Mouse (Mus musculus) limb, embryonic 14.5 days (tissue): Measurements from ENCODE around the gene Dnm2. TPM values are rescaled to one million over a fixed set of nuclear protein-coding genes. Genes with fewer than 3 reads are reported as not detected.
A peak's percentile ranks its signal among the peaks of the same experiment; 100 is the strongest.

ENCODE experiments used
- ATAC-seq: fragments of 200-750 bp; cut with Nextera tagmentation; 2 replicates; pipeline ENCODE4 v1.8.0; 2017; ENCODE audit warnings: low read depth, moderate number of reproducible peaks, moderate TSS enrichment; ENCODE audit not compliant: low FRiP score
- DNase-seq: peaks from one replicate; pipeline ENCODE4 v3.0.0-alpha.2; 2015; ENCODE audit warnings: low spot score
- H3K27ac ChIP-seq: fragments of 300-500 bp; sonication (generic); replicated peaks from 2 replicates; pipeline ENCODE4 v1.5.1; 2014; ENCODE audit warnings: low read depth, mild to moderate bottlenecking, low read length, moderate library complexity, mixed read lengths
- H3K27me3 ChIP-seq: fragments of 300-500 bp; sonication (generic); 2 replicates; pipeline ENCODE4 v1.6.1; 2014; ENCODE audit warnings: low read length, mixed read lengths; ENCODE audit not compliant: control insufficient read depth, insufficient read depth
- H3K36me3 ChIP-seq: fragments of 300-500 bp; sonication (generic); 2 replicates; pipeline ENCODE4 v1.6.1; 2014; ENCODE audit warnings: mild to moderate bottlenecking, low read length, moderate library complexity, mixed read lengths; ENCODE audit not compliant: control insufficient read depth, insufficient read depth
- H3K4me1 ChIP-seq: fragments of 300-500 bp; sonication (generic); 2 replicates; pipeline ENCODE4 v1.6.1; 2014; ENCODE audit warnings: antibody characterized with exemption, low read length, mixed read lengths; ENCODE audit not compliant: control insufficient read depth, insufficient read depth
- H3K4me2 ChIP-seq: fragments of 300-500 bp; sonication (generic); replicated peaks from 2 replicates; pipeline ENCODE4 v1.6.1; 2014; ENCODE audit warnings: low read depth, mild to moderate bottlenecking, low read length, moderate library complexity; ENCODE audit not compliant: severe bottlenecking
- H3K4me3 ChIP-seq: fragments of 300-500 bp; sonication (generic); replicated peaks from 2 replicates; pipeline ENCODE4 v1.5.1; 2014; ENCODE audit warnings: low read length
- H3K9ac ChIP-seq: fragments of 300-500 bp; sonication (generic); 2 replicates; pipeline ENCODE4 v1.6.1; 2014; ENCODE audit warnings: mild to moderate bottlenecking, low read depth, low read length, moderate library complexity; ENCODE audit not compliant: severe bottlenecking
- H3K9me3 ChIP-seq: fragments of 300-500 bp; sonication (generic); 2 replicates; pipeline ENCODE4 v1.6.1; 2016; ENCODE audit warnings: low read length; ENCODE audit not compliant: control insufficient read depth
- POLR2A ChIP-seq: fragments of 200-500 bp; IDR thresholded peaks from 2 replicates; pipeline ENCODE4 v1.8.0; 2012; ENCODE audit warnings: inconsistent platforms, mild to moderate bottlenecking, moderate library complexity, borderline replicate concordance; ENCODE audit not compliant: insufficient read depth, insufficient read length; ENCODE audit errors: extremely low read depth
- WGBS: fragments of 180-500 bp; shearing (Covaris S2); extraction: QIAGEN DNeasy Blood & Tissue Kit; methylation state at CpG from one replicate; pipeline ENCODE4 v1.1.7; 2014; 5-methylcytosine and 5-hydroxymethylcytosine counted together
- polyA plus RNA-seq, 2 experiments: library from polyadenylated mRNA; depleted of rRNA in 1 of 2; stranded (reverse) in 1 of 2; unstranded in 1 of 2; fragments of >200 nt; fragmentation: Nextera tagmentation in 1 of 2; extraction: Ambion mirVana in 1 of 2; gene quantifications; 2 replicates each; pipeline versions ENCODE4 v1.2.1 to v1.2.3; 2012 to 2014

Dnm2 gene
- polyA plus RNA-seq, 2 experiments, result 62.6 to 68.3 TPM

DNA sequence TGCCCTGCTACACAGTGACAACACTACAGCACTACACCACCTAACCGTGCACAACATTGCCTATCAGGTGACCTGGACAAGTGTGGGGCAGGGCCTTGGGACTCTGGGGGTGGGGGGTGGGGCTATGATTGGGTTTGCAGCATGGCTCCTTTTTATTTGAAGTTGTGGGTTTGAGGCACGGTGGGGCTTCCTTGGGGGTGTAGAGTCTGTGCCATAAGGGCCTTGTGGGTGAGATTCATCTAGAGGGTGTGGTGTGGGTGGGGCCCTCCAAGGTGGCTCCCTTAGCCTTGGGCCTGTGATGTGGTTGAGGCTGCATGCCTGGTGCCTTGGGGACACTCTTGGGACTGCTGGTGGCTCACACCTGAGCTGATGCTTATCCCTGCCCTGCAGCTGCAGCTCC is 5.1 kb upstream of the Dnm2 start:
- 87% methylated on average over 2 of the region's 2 CpGs for WGBS
- ATAC-seq, result no peak

DNA sequence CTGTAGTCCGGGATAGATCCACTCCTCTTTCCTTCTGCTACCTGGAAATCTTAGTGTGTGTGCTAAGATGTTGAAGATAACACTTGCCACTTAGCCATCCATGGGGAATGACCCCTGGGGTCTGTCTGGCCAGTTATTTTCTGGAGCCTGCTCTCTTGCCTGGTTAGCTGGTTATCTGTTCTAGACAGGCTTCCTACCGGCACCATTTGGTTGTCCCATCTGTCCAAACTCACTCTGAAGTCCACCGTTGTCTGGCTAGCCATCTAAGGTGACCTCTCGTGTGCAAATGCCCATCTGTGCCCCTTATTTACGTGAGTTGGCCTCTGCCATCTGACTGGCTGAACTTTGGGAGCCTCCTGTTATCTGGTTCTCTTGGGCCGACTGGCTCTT is 843 bp downstream of the Dnm2 start:
- ATAC-seq, result no peak
- no peak for TF ChIP-seq POLR2A
- DNase-seq, result no peak
- 0 out of 2 replicates have a peak overlapping the region, but pooled peaks have one; percentile 84 for H3K27ac ChIP-seq
- peaks cover 17% of the 10 kb centered on the region for H3K4me1 ChIP-seq
- peak overlapping the region; percentile 67 for H3K4me2 ChIP-seq
- H3K4me3 ChIP-seq, result peak overlapping the region; percentile 91
- peaks cover 11% of the 10 kb centered on the region for H3K36me3 ChIP-seq
- H3K9me3 ChIP-seq, result no peaks in the 10 kb centered on the region
- WGBS, result 7% methylated on average over 6 of the region's 6 CpGs
- H3K27me3 ChIP-seq, result no peaks in the 10 kb centered on the region
- H3K9ac ChIP-seq, result peak overlapping the region; percentile 85

More for the DNA sequence above, 5.1 kb upstream of the Dnm2 start:
- Histone ChIP-seq H3K9me3 (no peaks in the 10 kb centered on the region), H3K27ac (no peak overlapping the region), H3K4me2 (no peak overlapping the region), H3K4me3 (no peak overlapping the region), H3K9ac (no peak overlapping the region), H3K4me1 (no peaks in the 10 kb centered on the region), H3K27me3 (no peaks in the 10 kb centered on the region), H3K36me3 (peaks cover 52% of the 10 kb centered on the region)
- DNase-seq, result no peak
- TF ChIP-seq POLR2A, result no peak

DNA sequence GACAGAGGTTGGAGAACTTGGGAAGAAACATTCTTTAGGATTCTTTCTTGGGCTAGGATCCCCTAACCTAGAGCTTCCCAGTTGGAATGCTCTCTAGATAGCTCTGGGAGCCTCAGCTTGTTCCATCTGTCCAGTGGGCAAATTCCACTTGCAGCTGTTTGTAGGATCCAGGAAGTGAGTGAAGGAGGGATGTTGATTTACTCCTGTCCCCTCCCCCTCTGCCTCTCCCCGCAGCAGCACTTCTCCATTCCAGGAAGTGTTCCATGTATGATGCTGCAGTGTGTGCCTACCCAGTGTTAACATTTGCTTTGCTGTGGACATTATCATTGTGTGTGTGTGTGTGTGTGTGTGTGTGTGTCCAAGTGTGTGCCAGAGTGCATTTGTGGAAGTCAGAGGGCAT is 1.3 kb downstream of the Dnm2 start:
- Histone ChIP-seq H3K4me3 (peak overlapping the region; percentile 91), H3K27ac (no peak overlapping the region), H3K27me3 (no peaks in the 10 kb centered on the region), H3K9ac (peak overlapping the region; percentile 85; the same call in 1 of the 2 replicates), H3K9me3 (no peaks in the 10 kb centered on the region), H3K4me1 (peaks cover 17% of the 10 kb centered on the region), H3K36me3 (peaks cover 7% of the 10 kb centered on the region), H3K4me2 (peak overlapping the region; percentile 67)
- DNase-seq (no peak), ATAC-seq (no peak)
- TF ChIP-seq POLR2A, result no peak
- WGBS, result 13% methylated on average over 1 of the region's 1 CpGs

DNA sequence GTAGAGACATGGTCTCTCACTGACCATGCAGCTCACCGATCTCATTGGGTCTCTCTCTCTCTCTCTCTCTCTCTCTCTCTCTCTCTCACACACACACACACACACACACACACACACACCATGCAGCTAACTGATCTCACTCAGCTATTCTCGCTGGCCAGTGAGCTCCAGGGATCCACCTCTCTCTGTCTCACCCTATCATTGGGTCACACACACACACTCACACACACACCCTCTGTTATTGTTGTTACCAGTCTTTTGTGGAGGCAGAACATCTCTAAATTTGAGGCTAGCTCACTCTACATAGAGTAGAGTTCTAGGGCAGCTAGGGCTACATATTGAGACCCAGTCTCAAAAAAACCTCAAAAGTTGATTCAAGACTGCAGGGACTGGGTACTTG is 1.8 kb downstream of the Dnm2 start:
- Histone ChIP-seq H3K4me1 (peaks cover 17% of the 10 kb centered on the region), H3K9ac (no peak overlapping the region), H3K9me3 (no peaks in the 10 kb centered on the region), H3K4me3 (no peak overlapping the region; the same call in 1 of the 2 replicates), H3K27ac (no peak overlapping the region), H3K27me3 (no peaks in the 10 kb centered on the region), H3K4me2 (peak overlapping the region; percentile 67), H3K36me3 (peaks cover 2% of the 10 kb centered on the region)
- TF ChIP-seq POLR2A, result no peak
- ATAC-seq (no peak), DNase-seq (no peak)
- 75% methylated on average over 2 of the region's 2 CpGs for WGBS

DNA sequence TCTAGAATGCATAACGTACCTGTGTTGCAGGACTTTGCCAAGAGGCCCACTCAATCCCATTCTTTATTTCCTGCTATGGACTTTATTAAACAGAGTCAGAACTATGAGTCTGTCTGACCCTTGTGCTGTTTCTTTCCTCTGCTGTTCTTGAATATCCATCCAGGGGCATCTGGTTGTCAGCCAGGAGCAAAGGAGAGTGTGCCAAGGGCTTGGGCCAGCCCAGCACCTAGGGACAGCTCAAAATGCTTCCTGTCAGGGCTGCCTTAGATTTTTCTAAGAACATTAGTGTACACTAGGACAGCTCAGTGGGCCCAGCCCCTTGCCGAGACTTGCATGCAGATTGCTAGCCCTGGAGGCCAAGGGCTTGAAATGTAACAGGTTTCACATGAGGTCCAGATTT is 3.1 kb downstream of the Dnm2 start:
- no peak for ATAC-seq
- Histone ChIP-seq H3K4me3 (no peak overlapping the region), H3K4me2 (no peak overlapping the region), H3K36me3 (no peaks in the 10 kb centered on the region), H3K4me1 (peaks cover 17% of the 10 kb centered on the region), H3K9ac (peak overlapping the region; percentile 28; the same call in 1 of the 2 replicates), H3K9me3 (no peaks in the 10 kb centered on the region), H3K27ac (0 out of 2 replicates have a peak overlapping the region, but pooled peaks have one; percentile 14), H3K27me3 (no peaks in the 10 kb centered on the region)
- 67% methylated on average over 2 of the region's 2 CpGs for WGBS
- no peak for TF ChIP-seq POLR2A
- DNase-seq, result no peak

DNA sequence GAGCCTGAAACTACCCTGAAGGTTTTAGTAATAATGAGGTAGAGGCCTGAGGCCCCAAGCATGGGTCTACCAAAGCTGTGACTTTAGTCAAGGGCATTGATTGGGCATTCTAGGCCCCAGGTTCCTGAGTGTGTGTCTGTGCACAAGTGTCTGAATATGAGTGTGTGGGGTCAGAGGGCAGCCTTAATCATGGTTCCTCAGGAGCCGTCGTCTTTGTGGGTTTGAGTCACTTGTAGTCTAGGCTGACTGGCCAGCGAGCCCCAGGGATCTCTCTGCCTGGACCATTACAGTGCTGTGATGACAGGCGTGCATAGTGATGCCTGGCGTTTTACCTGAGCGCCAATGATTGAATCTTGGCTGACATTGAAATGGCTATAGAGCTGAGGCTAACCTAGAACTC is 3.5 kb downstream of the Dnm2 start:
- no peaks in the 10 kb centered on the region for H3K9me3 ChIP-seq
- H3K27ac ChIP-seq, result 0 out of 2 replicates have a peak overlapping the region, but pooled peaks have one; percentile 14
- no peak overlapping the region for H3K4me2 ChIP-seq
- H3K4me3 ChIP-seq, result no peak overlapping the region
- H3K4me1 ChIP-seq, result peaks cover 17% of the 10 kb centered on the region
- WGBS, result 84% methylated on average over 6 of the region's 6 CpGs
- H3K36me3 ChIP-seq, result no peaks in the 10 kb centered on the region
- no peaks in the 10 kb centered on the region for H3K27me3 ChIP-seq
- no peak overlapping the region for H3K9ac ChIP-seq
- no peak for DNase-seq
- ATAC-seq, result no peak
- TF ChIP-seq POLR2A, result no peak
